Mouse (Mus musculus) layer of hippocampus, postnatal 25 days (tissue): ENCODE measurements around the gene Slc11a1. TPM values are rescaled to one million over a fixed set of nuclear protein-coding genes. Genes with fewer than 3 reads are reported as not detected.
"Not testable (repeated sequence)": the region's sequence is repeated elsewhere in the genome, so short reads cannot be mapped to it uniquely, and the experiment has no call there.

Source experiments
- DNase-seq, 2 experiments: peaks; one replicate each; pipeline ENCODE4 v3.0.0; 2022; ENCODE audit warnings: mixed read lengths in 2 of 2, low spot score in 1 of 2; ENCODE audit errors: extremely low spot score in 1 of 2
- total RNA-seq, 2 experiments: library from RNA; stranded (reverse); gene quantifications; 2 replicates each; pipeline ENCODE4 v1.2.3; 2021

The Slc11a1 gene
- 1 to 10 TPM; 1.7 to 4.2 TPM for total RNA-seq

- DNase-seq = no peak
These were observed at the start of gene Slc11a1 for GRCm38 (mm10) chr1:74374980-74375379. TSS of gene Slc11a1 (plus strand) at chr1:74375195.

GRCm38 (mm10) chr1:74326916-74327315, 48.1 kb upstream of the Slc11a1 start:
- DNase-seq = not testable (repeated sequence)

GRCm38 (mm10) chr1:74329899-74330431, 45.0 kb upstream of the Slc11a1 start:
- DNase-seq = no peak

- DNase-seq = no peak
These were observed 43.8 kb upstream of the Slc11a1 start for GRCm38 (mm10) chr1:74331046-74331681.

GRCm38 (mm10) chr1:74332241-74332763, 42.7 kb upstream of the Slc11a1 start:
- DNase-seq = peak; percentile 88 to 93

GRCm38 (mm10) chr1:74332930-74333329, 42.1 kb upstream of the Slc11a1 start:
- no peak for DNase-seq

GRCm38 (mm10) chr1:74334607-74335006, 40.4 kb upstream of the Slc11a1 start:
- DNase-seq = no peak

GRCm38 (mm10) chr1:74335033-74335432, 40.0 kb upstream of the Slc11a1 start:
- no peak for DNase-seq

GRCm38 (mm10) chr1:74335436-74336170, 39.4 kb upstream of the Slc11a1 start:
- no peak for DNase-seq

GRCm38 (mm10) chr1:74337241-74337771, 37.7 kb upstream of the Slc11a1 start:
- no peak for DNase-seq

- DNase-seq = no peak
These were observed 37.0 kb upstream of the Slc11a1 start for GRCm38 (mm10) chr1:74338013-74338412.

GRCm38 (mm10) chr1:74338626-74339025, 36.4 kb upstream of the Slc11a1 start:
- no peak for DNase-seq

GRCm38 (mm10) chr1:74339917-74340316, 35.1 kb upstream of the Slc11a1 start:
- no peak for DNase-seq

- peak; percentile 42 to 65 for DNase-seq
These were observed 34.6 kb upstream of the Slc11a1 start for GRCm38 (mm10) chr1:74340361-74340764.

GRCm38 (mm10) chr1:74340992-74341391, 34.0 kb upstream of the Slc11a1 start:
- not testable (repeated sequence) for DNase-seq

GRCm38 (mm10) chr1:74341898-74342297, 33.1 kb upstream of the Slc11a1 start:
- DNase-seq = no peak

- DNase-seq = no peak
These were observed 32.7 kb upstream of the Slc11a1 start for GRCm38 (mm10) chr1:74342308-74342707.

GRCm38 (mm10) chr1:74343161-74343560, 31.8 kb upstream of the Slc11a1 start:
- no peak for DNase-seq

GRCm38 (mm10) chr1:74344163-74344916, 30.7 kb upstream of the Slc11a1 start:
- no peak for DNase-seq

- DNase-seq = no peak
These were observed 23.7 kb upstream of the Slc11a1 start for GRCm38 (mm10) chr1:74351185-74351769.
